Mouse (Mus musculus): ENCODE results near the gene Rgcc. TPM values are rescaled to one million over a fixed set of nuclear protein-coding genes. Genes with fewer than 3 reads are reported as not detected.

Gene Rgcc
- polyA plus RNA-seq, 1 experiment from 2014 or later, result 44.4 TPM

DNA sequence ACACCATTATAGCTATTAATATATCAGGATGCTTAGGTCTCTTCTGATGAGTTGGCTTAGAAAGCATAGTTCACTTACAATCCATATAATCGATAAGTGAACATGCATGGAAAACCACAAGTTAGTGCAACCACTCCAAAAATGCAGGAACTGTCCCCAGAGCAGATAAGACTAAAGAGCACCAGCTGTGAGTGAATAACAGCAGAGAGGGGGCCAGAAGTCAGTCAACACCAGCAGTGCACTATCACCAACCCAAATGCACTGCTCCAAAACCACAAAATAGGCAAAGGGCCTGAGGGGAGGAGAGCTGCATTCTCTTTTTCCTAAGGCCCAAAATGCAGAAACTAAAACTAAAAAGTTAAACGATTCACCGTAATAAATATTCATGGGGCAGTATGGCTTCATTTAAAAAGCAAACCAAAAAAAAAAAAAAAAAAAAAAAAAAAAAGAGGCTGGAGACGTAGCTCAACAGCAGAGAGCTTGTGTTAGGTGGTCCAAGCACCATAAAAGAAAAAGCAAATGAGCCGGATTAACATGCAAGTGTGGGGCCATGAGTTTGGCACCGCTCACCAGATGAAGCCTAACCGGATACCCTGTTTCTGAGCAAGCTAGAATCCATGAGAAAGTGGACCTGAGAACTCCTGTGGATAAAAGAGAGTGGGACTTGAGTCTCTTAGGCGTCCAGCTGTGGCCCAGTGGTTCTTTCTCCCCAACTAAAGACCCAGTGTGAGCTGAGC is 12.2 kb upstream of the Rgcc start:
- H3K27ac ChIP-seq, result no peak overlapping the region
- no peak overlapping the region for H3K4me3 ChIP-seq (replicated peaks)
- 87% methylated on average over 8 of the region's 8 CpGs for WGBS
- no peaks in the 10 kb centered on the region for H3K36me3 ChIP-seq
- 0 out of 2 replicates have a peak, but pooled peaks cover 2% of the 10 kb centered on the region for H3K4me1 ChIP-seq (replicated peaks)
- no peaks in the 10 kb centered on the region for H3K9me3 ChIP-seq
- H3K27me3 ChIP-seq (replicated peaks), result no peaks in the 10 kb centered on the region
- H3K9ac ChIP-seq, result no peak overlapping the region
- no peak for ATAC-seq
- no peak overlapping the region for H3K4me2 ChIP-seq (replicated peaks)

DNA sequence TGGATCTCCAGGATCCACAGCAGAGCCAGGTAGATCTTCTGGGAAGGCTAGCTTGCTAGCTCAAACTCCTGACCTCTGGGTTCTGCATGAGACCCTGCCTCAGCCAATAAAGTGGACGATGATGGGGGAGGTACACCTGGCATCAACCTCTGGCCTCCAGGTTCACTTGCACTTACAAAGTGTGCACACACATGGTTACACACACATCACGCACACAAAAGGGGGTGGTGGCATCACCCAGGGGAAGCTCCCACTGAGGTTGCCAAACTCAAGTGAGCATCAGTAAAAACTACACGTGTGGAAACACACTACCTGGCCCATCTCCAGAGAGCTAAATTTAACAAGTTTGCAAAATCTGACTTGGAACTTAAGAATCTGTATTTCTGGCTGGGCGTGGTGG is 11.3 kb upstream of the Rgcc start:
- Histone ChIP-seq H3K4me1 (replicated peaks) (0 out of 2 replicates have a peak, but pooled peaks cover 2% of the 10 kb centered on the region), H3K9ac (no peak overlapping the region), H3K36me3 (no peaks in the 10 kb centered on the region), H3K4me2 (replicated peaks) (no peak overlapping the region), H3K9me3 (no peaks in the 10 kb centered on the region), H3K27ac (no peak overlapping the region), H3K4me3 (replicated peaks) (no peak overlapping the region), H3K27me3 (replicated peaks) (no peaks in the 10 kb centered on the region)
- WGBS, result 77% methylated on average over 4 of the region's 4 CpGs
- no peak for ATAC-seq

DNA sequence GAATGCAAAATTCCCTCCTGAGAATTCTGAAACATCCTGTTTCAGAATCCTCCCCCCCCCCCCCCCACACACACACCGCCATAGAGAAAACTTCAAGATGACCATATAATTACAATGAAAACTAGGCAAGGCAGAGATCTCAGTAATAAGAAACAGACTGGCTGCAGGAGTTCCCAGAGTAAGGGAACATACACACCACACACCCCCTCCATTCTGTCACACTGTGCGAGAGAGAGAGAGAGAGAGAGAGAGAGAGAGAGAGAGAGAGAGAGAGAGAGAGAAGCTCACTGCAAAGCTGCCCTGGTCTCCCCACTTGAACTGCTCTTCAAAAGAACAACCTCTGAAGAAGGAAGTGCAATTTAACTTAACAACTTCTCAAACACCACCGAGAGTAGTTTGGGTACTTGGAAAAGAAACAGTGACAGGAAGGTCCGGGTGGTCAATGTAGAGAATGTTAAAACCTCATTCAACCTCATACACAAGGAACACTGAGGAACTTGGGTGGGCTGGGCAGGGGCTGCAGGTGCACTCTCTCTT is 10.5 kb upstream of the Rgcc start:
- H3K9ac ChIP-seq, result no peak overlapping the region
- no peak overlapping the region for H3K27ac ChIP-seq
- no peaks in the 10 kb centered on the region for H3K36me3 ChIP-seq
- H3K9me3 ChIP-seq, result no peaks in the 10 kb centered on the region
- H3K27me3 ChIP-seq (replicated peaks), result no peaks in the 10 kb centered on the region
- no peak for ATAC-seq
- H3K4me2 ChIP-seq (replicated peaks), result no peak overlapping the region
- WGBS, result 46% methylated on average over 4 of the region's 4 CpGs
- H3K4me1 ChIP-seq (replicated peaks), result 0 out of 2 replicates have a peak, but pooled peaks cover 2% of the 10 kb centered on the region
- H3K4me3 ChIP-seq (replicated peaks), result no peak overlapping the region

DNA sequence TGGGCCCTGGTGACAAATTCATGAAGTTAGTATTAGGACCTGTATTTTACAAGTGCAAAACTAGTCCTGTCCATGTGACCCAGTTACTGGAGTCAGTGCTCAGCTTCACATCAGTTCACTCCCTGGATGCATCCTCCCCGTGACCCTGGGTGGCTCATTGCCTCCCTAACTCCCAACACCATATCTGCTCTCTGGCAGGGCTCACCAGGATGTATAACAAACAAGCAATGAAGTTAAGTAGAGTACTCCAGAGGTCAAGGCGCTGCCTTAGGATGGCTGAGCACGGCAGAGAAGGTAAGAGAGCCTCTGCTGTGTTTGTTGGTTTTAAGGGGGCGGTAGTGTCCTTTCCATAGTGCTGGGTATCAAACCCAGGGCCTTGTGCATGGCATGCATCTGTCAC is 7.7 kb upstream of the Rgcc start:
- WGBS, result 48% methylated on average over 4 of the region's 4 CpGs
- H3K36me3 ChIP-seq, result no peaks in the 10 kb centered on the region

DNA sequence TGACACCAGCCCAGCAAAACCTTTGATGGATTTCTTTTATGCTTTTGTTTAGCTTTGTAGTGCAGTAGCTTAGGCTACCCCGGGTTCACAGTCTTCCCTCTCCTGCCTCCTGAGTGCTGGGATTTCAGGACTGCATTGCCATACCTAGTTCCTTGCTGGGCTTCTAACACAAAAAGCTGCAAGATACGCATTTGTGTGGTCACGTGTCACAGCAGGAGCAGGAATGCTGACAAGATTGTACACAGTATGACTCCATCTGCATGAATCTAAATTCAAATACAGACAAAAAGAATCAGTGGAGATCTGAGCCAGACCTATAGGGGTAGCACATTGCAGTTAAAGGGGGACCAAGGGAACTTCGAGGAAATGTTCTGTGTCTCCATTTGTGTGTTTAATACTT is 6.9 kb upstream of the Rgcc start:
- no peak overlapping the region for H3K4me3 ChIP-seq (replicated peaks)
- 51% methylated on average over 4 of the region's 4 CpGs for WGBS
- H3K36me3 ChIP-seq, result no peaks in the 10 kb centered on the region
- H3K4me2 ChIP-seq (replicated peaks), result no peak overlapping the region
- no peaks in the 10 kb centered on the region for H3K9me3 ChIP-seq
- no peak overlapping the region for H3K9ac ChIP-seq
- H3K4me1 ChIP-seq (replicated peaks), result no peaks in the 10 kb centered on the region
- no peak overlapping the region for H3K27ac ChIP-seq
- H3K27me3 ChIP-seq (replicated peaks), result no peaks in the 10 kb centered on the region
- ATAC-seq, result no peak

More for the DNA sequence above, 7.7 kb upstream of the Rgcc start:
- Histone ChIP-seq H3K27me3 (replicated peaks) (no peaks in the 10 kb centered on the region), H3K4me2 (replicated peaks) (no peak overlapping the region), H3K9me3 (no peaks in the 10 kb centered on the region), H3K27ac (no peak overlapping the region), H3K9ac (no peak overlapping the region), H3K4me1 (replicated peaks) (no peaks in the 10 kb centered on the region), H3K4me3 (replicated peaks) (no peak overlapping the region)
- no peak for ATAC-seq

DNA sequence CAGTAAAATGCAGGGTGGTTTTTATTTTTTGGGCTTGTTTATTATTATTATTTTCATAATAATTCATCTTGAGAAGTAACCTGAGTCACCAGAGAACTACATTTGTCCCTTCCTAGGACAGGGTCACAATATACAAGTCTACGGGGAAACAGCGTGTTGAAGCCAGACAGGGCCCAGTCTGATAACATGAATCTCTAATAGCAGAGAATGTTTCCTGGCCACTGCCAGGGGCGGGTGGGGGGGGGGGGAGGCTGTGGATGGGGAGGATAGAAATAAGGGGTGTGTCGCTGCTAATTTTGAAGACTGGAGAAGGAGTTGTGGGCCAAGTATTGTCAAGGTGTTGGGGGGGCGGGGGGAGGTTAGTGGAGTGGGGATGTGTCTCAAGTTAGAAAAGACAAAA is 6.5 kb upstream of the Rgcc start:
- Histone ChIP-seq H3K36me3 (no peaks in the 10 kb centered on the region), H3K9me3 (no peaks in the 10 kb centered on the region), H3K9ac (no peak overlapping the region), H3K4me2 (replicated peaks) (no peak overlapping the region), H3K27ac (no peak overlapping the region), H3K4me1 (replicated peaks) (no peaks in the 10 kb centered on the region), H3K27me3 (replicated peaks) (no peaks in the 10 kb centered on the region), H3K4me3 (replicated peaks) (no peak overlapping the region)
- ATAC-seq, result no peak
- WGBS, result 74% methylated on average over 5 of the region's 5 CpGs

DNA sequence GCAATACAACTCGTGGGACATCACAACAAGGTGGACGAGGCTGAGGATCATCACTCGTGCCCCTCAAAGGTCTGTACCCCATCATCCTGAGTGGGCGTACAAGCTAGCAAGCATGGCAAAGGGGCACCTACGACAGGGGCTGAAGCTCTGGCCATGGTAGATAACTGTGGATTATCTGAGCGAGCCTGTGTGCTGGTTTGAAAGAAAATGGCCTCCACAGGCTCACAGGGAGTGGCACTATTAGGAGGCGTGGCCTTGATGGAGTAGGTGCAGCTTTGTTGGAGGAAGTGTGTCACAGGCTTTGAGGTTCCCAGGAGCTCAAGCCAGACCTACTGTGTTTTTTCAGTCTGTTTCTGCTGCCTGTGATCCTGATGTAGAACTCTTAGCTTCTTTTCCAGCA is 5.7 kb upstream of the Rgcc start:
- no peaks in the 10 kb centered on the region for H3K36me3 ChIP-seq
- peak; percentile 57 for ATAC-seq
- 91% methylated on average over 7 of the region's 7 CpGs for WGBS
- no peaks in the 10 kb centered on the region for H3K27me3 ChIP-seq (replicated peaks)
- H3K9ac ChIP-seq, result no peak overlapping the region
- no peaks in the 10 kb centered on the region for H3K4me1 ChIP-seq (replicated peaks)
- H3K4me3 ChIP-seq (replicated peaks), result no peak overlapping the region
- no peak overlapping the region for H3K4me2 ChIP-seq (replicated peaks)
- no peaks in the 10 kb centered on the region for H3K9me3 ChIP-seq
- no peak overlapping the region for H3K27ac ChIP-seq

DNA sequence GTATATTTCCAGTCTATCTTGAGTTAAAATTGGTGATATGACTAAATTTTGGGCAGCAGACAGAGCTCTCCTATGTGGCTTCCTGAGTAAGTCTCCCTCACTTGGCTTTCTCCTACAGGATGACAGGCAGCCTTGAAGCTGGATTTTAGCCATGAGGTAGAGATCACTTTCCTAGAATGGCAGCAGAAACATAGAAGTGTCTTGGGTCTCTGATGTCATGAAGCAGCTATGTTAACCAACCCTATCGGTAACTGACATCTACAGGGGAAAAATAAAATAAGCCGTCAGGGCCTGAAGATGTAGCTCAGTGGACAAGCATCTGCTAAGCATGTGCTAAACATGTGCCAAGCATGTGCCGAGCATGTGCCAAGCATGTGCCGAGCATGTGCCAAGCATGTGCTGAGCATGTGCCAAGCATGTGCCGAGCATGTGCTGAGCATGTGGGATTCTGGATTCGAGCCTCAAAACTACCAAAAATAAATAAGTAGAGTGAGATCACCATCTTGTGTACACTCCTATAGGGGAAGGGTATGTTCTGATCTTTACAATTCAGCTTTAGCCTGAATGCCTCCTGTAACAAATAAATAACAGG is 3.5 kb upstream of the Rgcc start:
- Histone ChIP-seq H3K4me1 (replicated peaks) (peaks cover 9% of the 10 kb centered on the region), H3K27me3 (replicated peaks) (no peaks in the 10 kb centered on the region), H3K9ac (no peak overlapping the region), H3K9me3 (no peaks in the 10 kb centered on the region), H3K36me3 (no peaks in the 10 kb centered on the region), H3K4me3 (replicated peaks) (no peak overlapping the region), H3K27ac (no peak overlapping the region), H3K4me2 (replicated peaks) (no peak overlapping the region)
- ATAC-seq, result no peak
- WGBS, result 88% methylated on average over 6 of the region's 6 CpGs

DNA sequence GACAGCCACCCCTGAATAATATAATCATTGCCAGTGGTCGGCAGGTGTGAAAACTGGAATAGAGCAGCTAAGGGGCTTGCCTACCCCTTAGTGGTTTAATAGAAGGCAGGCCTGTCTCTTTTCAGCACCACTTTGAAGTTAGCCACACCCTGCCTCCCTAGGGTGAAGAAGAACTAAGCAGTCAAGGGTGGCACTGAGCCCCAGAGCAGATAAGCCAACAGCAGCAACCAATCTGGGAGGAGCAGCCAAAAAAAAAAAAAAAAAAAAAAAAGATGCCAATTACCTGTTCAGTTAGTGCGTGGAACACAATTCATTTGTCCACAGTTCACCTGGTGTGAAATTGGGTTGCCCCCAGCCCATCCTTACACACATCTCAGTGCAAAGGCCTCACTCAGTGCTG is 1.7 kb upstream of the Rgcc start:
- Histone ChIP-seq H3K4me2 (replicated peaks) (no peak overlapping the region), H3K36me3 (no peaks in the 10 kb centered on the region), H3K9ac (no peak overlapping the region), H3K9me3 (no peaks in the 10 kb centered on the region), H3K27me3 (replicated peaks) (no peaks in the 10 kb centered on the region), H3K27ac (no peak overlapping the region), H3K4me1 (replicated peaks) (peaks cover 9% of the 10 kb centered on the region), H3K4me3 (replicated peaks) (no peak overlapping the region)
- 79% methylated on average over 2 of the region's 2 CpGs for WGBS
- no peak for ATAC-seq

DNA sequence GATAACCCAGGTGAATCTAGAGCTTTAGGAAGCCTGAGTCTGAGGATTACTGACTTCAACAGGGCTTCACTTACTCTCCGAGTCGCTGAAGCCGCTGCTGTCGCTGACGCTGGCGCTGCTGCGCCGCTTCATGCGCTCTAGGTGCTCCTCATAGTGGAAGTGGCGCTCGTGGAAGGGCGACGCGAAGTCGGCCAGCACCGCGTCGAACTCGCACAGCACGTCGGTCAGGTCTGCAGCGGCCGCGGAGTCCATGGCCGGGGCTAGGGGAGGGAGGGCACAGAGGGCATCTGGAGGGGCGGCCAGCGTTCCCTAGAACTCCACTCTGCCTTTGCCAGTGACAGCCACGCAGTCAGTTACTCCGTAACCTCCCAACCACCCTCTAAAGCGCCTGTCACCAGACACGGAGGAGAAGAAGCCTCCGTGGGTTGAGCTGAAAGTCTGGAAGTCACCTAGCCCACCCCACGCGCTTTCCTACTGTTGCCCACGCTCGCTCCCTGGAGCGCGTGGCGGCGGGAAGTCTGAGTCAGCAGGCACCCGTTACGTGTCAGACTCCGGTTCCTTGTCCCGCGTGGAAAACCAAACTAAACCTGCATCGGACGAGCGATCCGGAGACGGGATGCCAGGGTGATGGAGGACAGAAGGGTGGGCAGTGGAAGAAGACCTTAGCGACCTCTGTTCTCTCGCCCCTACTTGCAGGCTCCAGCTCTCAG is 649 bp downstream of the Rgcc start:
- Histone ChIP-seq H3K9ac (peak overlapping the region; percentile 62), H3K27ac (0 out of 2 replicates have a peak overlapping the region, but pooled peaks have one; percentile 4), H3K4me2 (replicated peaks) (peak overlapping the region; percentile 100), H3K4me1 (replicated peaks) (peaks cover 9% of the 10 kb centered on the region), H3K9me3 (no peaks in the 10 kb centered on the region), H3K4me3 (replicated peaks) (peak overlapping the region; percentile 56), H3K36me3 (no peaks in the 10 kb centered on the region), H3K27me3 (replicated peaks) (no peaks in the 10 kb centered on the region)
- WGBS, result under 1% methylated on average over 52 of the region's 52 CpGs
- peak; percentile 35; the same call in 1 of the 2 replicates for ATAC-seq

DNA sequence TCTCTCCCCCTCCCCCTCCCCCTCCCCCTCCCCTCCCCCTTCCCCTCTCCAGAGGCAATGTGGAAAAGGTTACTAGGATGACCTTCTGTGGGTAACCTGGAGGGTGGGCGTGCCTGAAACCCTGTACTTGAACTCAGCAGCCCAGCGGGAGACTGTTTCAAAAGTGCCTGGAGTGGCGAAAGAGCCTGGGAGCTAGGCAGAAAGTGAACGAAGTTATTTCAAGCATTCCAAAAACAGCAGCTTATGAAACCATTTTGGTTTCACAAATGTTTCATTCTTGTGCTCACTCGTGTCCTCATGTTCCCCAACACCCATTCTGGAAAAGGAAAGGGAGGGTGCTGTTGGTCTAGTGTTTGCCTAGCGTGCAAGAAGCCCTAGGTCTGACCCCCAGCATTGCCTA is 1.6 kb downstream of the Rgcc start:
- Histone ChIP-seq H3K4me1 (replicated peaks) (peaks cover 9% of the 10 kb centered on the region), H3K27me3 (replicated peaks) (no peaks in the 10 kb centered on the region), H3K27ac (no peak overlapping the region), H3K9ac (no peak overlapping the region), H3K4me3 (replicated peaks) (peak overlapping the region; percentile 56), H3K9me3 (no peaks in the 10 kb centered on the region), H3K4me2 (replicated peaks) (peak overlapping the region; percentile 100), H3K36me3 (no peaks in the 10 kb centered on the region)
- ATAC-seq, result no peak
- 52% methylated on average over 6 of the region's 6 CpGs for WGBS

DNA sequence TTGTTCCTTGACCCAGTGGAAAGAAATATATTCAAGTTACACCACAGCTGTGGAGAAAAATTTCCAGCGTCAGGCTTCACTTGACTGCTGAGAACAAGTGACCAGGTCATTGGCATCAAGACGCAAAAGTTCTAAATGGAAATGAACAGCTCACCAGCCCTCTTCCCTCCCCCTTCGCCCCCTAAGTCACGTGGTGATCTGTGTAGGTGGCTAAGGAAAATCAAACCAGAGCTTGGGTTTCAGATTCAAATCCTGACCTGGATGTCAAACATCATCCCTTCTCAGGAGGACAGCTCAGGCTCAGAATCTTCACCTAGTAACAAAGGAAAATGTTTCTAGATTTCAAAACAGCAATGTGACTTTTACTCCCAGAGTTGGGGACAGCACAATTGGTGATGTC is 2.2 kb downstream of the Rgcc start:
- no peak overlapping the region for H3K4me3 ChIP-seq (replicated peaks)
- H3K36me3 ChIP-seq, result no peaks in the 10 kb centered on the region
- 63% methylated on average over 4 of the region's 4 CpGs for WGBS
- no peak overlapping the region for H3K27ac ChIP-seq
- H3K9ac ChIP-seq, result no peak overlapping the region
- H3K27me3 ChIP-seq (replicated peaks), result no peaks in the 10 kb centered on the region
- peaks cover 9% of the 10 kb centered on the region for H3K4me1 ChIP-seq (replicated peaks)
- no peak for ATAC-seq
- no peaks in the 10 kb centered on the region for H3K9me3 ChIP-seq
- no peak overlapping the region for H3K4me2 ChIP-seq (replicated peaks)

Data from intestine, embryonic 15.5 days (tissue).